ENCODE assay signal across 18 mouse cellular contexts in genomic region chr16:84989476-84989875, GRCm38 (mm10).
DNase-seq lines count a peak whose midpoint lies in the region; ATAC-seq and TF ChIP-seq lines count a peak whose summit lies in the region.
"Had no signal": no experiment of that assay in that cellular context is flagged by ENCODE, and none has a peak within 500 bp of the region (broad histone marks: within the 10 kb centered on the region; RNA-seq: fewer than 3 reads in every experiment).

No protein-coding gene starts in this region.

- no peak overlapping the region for H3K4me3 ChIP-seq in heart, embryonic 13.5 days
- H3K4me3 ChIP-seq in hindbrain, embryonic 15.5 days: no peak overlapping the region
- no peak overlapping the region for H3K4me3 ChIP-seq in hindbrain, embryonic 11.5 days (ENCODE audit: low read depth, low read length)
- no peak overlapping the region for H3K4me3 ChIP-seq in forebrain, embryonic 16.5 days (replicated peaks; ENCODE audit: low read length)
- H3K4me3 ChIP-seq: left cerebral cortex, adult 2 months; megakaryocyte, embryonic 14.5 days had no signal

- H3K9ac ChIP-seq in heart, embryonic 13.5 days: no peak overlapping the region
- no peak overlapping the region for H3K9ac ChIP-seq in hindbrain, embryonic 15.5 days
- H3K9ac ChIP-seq in hindbrain, embryonic 11.5 days (ENCODE audit: low read depth, low read length): no peak overlapping the region
- H3K9ac ChIP-seq in forebrain, embryonic 16.5 days (replicated peaks; ENCODE audit: low read depth, low read length): no peak overlapping the region

- peaks cover 55% of the 10 kb centered on the region for H3K36me3 ChIP-seq in heart, embryonic 13.5 days
- H3K36me3 ChIP-seq in hindbrain, embryonic 15.5 days: peaks cover 39% of the 10 kb centered on the region
- no peaks in the 10 kb centered on the region for H3K36me3 ChIP-seq in hindbrain, embryonic 11.5 days (ENCODE audit: control insufficient read depth, insufficient read depth, low read length)
- H3K36me3 ChIP-seq in forebrain, embryonic 16.5 days (ENCODE audit: control insufficient read depth, insufficient read depth): no peaks in the 10 kb centered on the region; the same call in 1 of the 2 replicates

- peaks cover 32% of the 10 kb centered on the region for H3K4me1 ChIP-seq in heart, embryonic 13.5 days
- H3K4me1 ChIP-seq in hindbrain, embryonic 15.5 days (replicated peaks): peaks cover 8% of the 10 kb centered on the region; the same call in 1 of the 2 replicates
- no peaks in the 10 kb centered on the region for H3K4me1 ChIP-seq in hindbrain, embryonic 11.5 days (replicated peaks; ENCODE audit: control insufficient read depth, insufficient read depth, low read length)
- H3K4me1 ChIP-seq in forebrain, embryonic 16.5 days (replicated peaks; ENCODE audit: control insufficient read depth, insufficient read depth, low read length): peaks cover 9% of the 10 kb centered on the region
- H3K4me1 ChIP-seq: megakaryocyte, embryonic 14.5 days had no signal

- TF ChIP-seq CTCF in brain, embryonic 14.5 days (IDR thresholded peaks at IDR 0.05; ENCODE audit: borderline replicate concordance, extremely low read depth, insufficient read depth, insufficient read length): no peak

- H3K27me3 ChIP-seq in heart, embryonic 13.5 days (replicated peaks): no peaks in the 10 kb centered on the region
- H3K27me3 ChIP-seq in hindbrain, embryonic 15.5 days: no peaks in the 10 kb centered on the region
- no peaks in the 10 kb centered on the region for H3K27me3 ChIP-seq in hindbrain, embryonic 11.5 days (ENCODE audit: control insufficient read depth, insufficient read depth, low read length)
- H3K27me3 ChIP-seq in forebrain, embryonic 16.5 days (replicated peaks; ENCODE audit: control insufficient read depth, insufficient read depth, low read length): no peaks in the 10 kb centered on the region
- H3K27me3 ChIP-seq: megakaryocyte, embryonic 14.5 days had no signal

- no peak overlapping the region for H3K4me2 ChIP-seq in heart, embryonic 13.5 days
- H3K4me2 ChIP-seq in hindbrain, embryonic 15.5 days: no peak overlapping the region
- H3K4me2 ChIP-seq in hindbrain, embryonic 11.5 days (replicated peaks; ENCODE audit: low read depth, low read length): no peak overlapping the region
- no peak overlapping the region for H3K4me2 ChIP-seq in forebrain, embryonic 16.5 days (ENCODE audit: low read length)

- DNase-seq in heart, adult 9 months (ENCODE audit: low spot score in 2 of 2): no peak
- DNase-seq in hindbrain, embryonic 11.5 days (ENCODE audit: low spot score): no peak
- DNase-seq in brain, embryonic 14.5 days (ENCODE audit: low read depth): peak; percentile 71
- no peak for DNase-seq in spleen, postnatal 36 days (ENCODE audit: low spot score in 2 of 2)
- DNase-seq in ovary, postnatal 10 days (ENCODE audit: low spot score): no peak
- DNase-seq: cerebellum, adult 11-12 months; cerebellum, postnatal 36 days; left cerebral cortex, postnatal 4 days; liver; midbrain, embryonic 14.5 days; right cerebral cortex, postnatal 4 days had no signal

- H3K27ac ChIP-seq in heart, embryonic 13.5 days (replicated peaks): peak overlapping the region; percentile 62
- H3K27ac ChIP-seq in hindbrain, embryonic 15.5 days (replicated peaks): peak overlapping the region; percentile 36
- H3K27ac ChIP-seq in hindbrain, embryonic 11.5 days (ENCODE audit: low read depth, low read length): no peak overlapping the region
- H3K27ac ChIP-seq in forebrain, embryonic 16.5 days (ENCODE audit: low read length): no peak overlapping the region
- H3K27ac ChIP-seq: left cerebral cortex, adult 2 months; stomach, postnatal 0 days had no signal

- no peaks in the 10 kb centered on the region for H3K9me3 ChIP-seq in heart, embryonic 13.5 days
- H3K9me3 ChIP-seq in hindbrain, embryonic 15.5 days: no peaks in the 10 kb centered on the region
- no peaks in the 10 kb centered on the region for H3K9me3 ChIP-seq in hindbrain, embryonic 11.5 days (ENCODE audit: control insufficient read depth, low read length)
- H3K9me3 ChIP-seq in forebrain, embryonic 16.5 days (ENCODE audit: control insufficient read depth, low read length): no peaks in the 10 kb centered on the region

- 87% methylated on average over 10 of the region's 10 CpGs for WGBS in heart, embryonic 13.5 days
- 50% methylated on average over 10 of the region's 10 CpGs for WGBS in hindbrain, embryonic 15.5 days
- 95% methylated on average over 10 of the region's 10 CpGs for WGBS in hindbrain, embryonic 11.5 days
- 25% methylated on average over 10 of the region's 10 CpGs for WGBS in forebrain, embryonic 16.5 days

- no peak for TF ChIP-seq POLR2A in brain, embryonic 14.5 days (IDR thresholded peaks at IDR 0.05; ENCODE audit: borderline replicate concordance, extremely low read depth, insufficient read depth, insufficient read length, poor library complexity, severe bottlenecking)

- ATAC-seq in heart, embryonic 13.5 days (ENCODE audit: extremely low read depth, insufficient number of reproducible peaks, low FRiP score, low TSS enrichment): no peak
- ATAC-seq in hindbrain, embryonic 15.5 days (ENCODE audit: low FRiP score, low read depth): no peak
- no peak for ATAC-seq in hindbrain, embryonic 11.5 days (ENCODE audit: low FRiP score)
- 0 out of 2 replicates have a peak, but pooled peaks have one; percentile 16 for ATAC-seq in forebrain, embryonic 16.5 days
- ATAC-seq: inflammation-experienced regulatory T-cells, adult 6 months had no signal

Comparison
In these comparisons a context has a peak if more than half of its experiments do, and no peak if none do; other contexts are left out.
1. H3K27ac ChIP-seq: peak in heart, embryonic 13.5 days (single experiment) and hindbrain, embryonic 15.5 days (single experiment); none in hindbrain, embryonic 11.5 days (single experiment) and forebrain, embryonic 16.5 days (single experiment).